Mouse (Mus musculus): ENCODE measurements around the gene Aqp5. TPM values are rescaled to one million over a fixed set of nuclear protein-coding genes. Genes with fewer than 3 reads are reported as not detected.

Gene Aqp5
- not detected in 2 replicates for polyA plus RNA-seq (2011; ENCODE audit: insufficient read depth, insufficient read length, low read depth, missing spikeins)

GRCm38 (mm10) chr15:99590429-99591084 lies at the start of gene Aqp5:
TSS of gene Aqp5 (plus strand) at chr15:99590782.
- no peaks in the 10 kb centered on the region for H3K36me3 ChIP-seq (ENCODE audit: control insufficient read depth, insufficient read depth, low read length, poor library complexity, severe bottlenecking)
- no peak within 1 kb of the TSS for H3K27ac ChIP-seq (ENCODE audit: insufficient read depth, low read length)
- H3K9ac ChIP-seq (ENCODE audit: low read depth, poor library complexity, severe bottlenecking): peak within 1 kb of the TSS; percentile 82
- H3K27me3 ChIP-seq (ENCODE audit: control insufficient read depth, insufficient read depth, low read length, poor library complexity, severe bottlenecking): peaks cover 14% of the 10 kb centered on the region
- H3K4me3 ChIP-seq (ENCODE audit: low read depth, low read length): peak within 1 kb of the TSS; percentile 85
- TF ChIP-seq EP300 (IDR thresholded peaks at IDR 0.05; ENCODE audit: insufficient read depth, low read depth, low read length) (no peak), POLR2A (IDR thresholded peaks at IDR 0.05; ENCODE audit: insufficient read depth, low read length) (no peak), CTCF (IDR thresholded peaks at IDR 0.05; ENCODE audit: low read depth, low read length) (no peak)
- no peaks in the 10 kb centered on the region for H3K9me3 ChIP-seq (replicated peaks; ENCODE audit: control insufficient read depth, insufficient read depth, low read length, poor library complexity, severe bottlenecking)
- H3K4me1 ChIP-seq (ENCODE audit: control insufficient read depth, insufficient read depth, low read length): peaks cover 3% of the 10 kb centered on the region

GRCm38 (mm10) chr15:99544047-99544446 lies 46.5 kb upstream of the Aqp5 start:
- Histone ChIP-seq H3K4me3 (ENCODE audit: low read depth, low read length) (no peak overlapping the region), H3K27me3 (ENCODE audit: control insufficient read depth, insufficient read depth, low read length, poor library complexity, severe bottlenecking) (no peaks in the 10 kb centered on the region), H3K36me3 (ENCODE audit: control insufficient read depth, insufficient read depth, low read length, poor library complexity, severe bottlenecking) (no peaks in the 10 kb centered on the region), H3K4me1 (ENCODE audit: control insufficient read depth, insufficient read depth, low read length) (no peaks in the 10 kb centered on the region), H3K27ac (ENCODE audit: insufficient read depth, low read length) (no peak overlapping the region), H3K9ac (ENCODE audit: low read depth, poor library complexity, severe bottlenecking) (no peak overlapping the region), H3K9me3 (replicated peaks; ENCODE audit: control insufficient read depth, insufficient read depth, low read length, poor library complexity, severe bottlenecking) (no peaks in the 10 kb centered on the region)
- TF ChIP-seq POLR2A (IDR thresholded peaks at IDR 0.05; ENCODE audit: insufficient read depth, low read length): no peak
- TF ChIP-seq CTCF (IDR thresholded peaks at IDR 0.05; ENCODE audit: low read depth, low read length): no peak
- no peak for TF ChIP-seq EP300 (IDR thresholded peaks at IDR 0.05; ENCODE audit: insufficient read depth, low read depth, low read length)

DNA sequence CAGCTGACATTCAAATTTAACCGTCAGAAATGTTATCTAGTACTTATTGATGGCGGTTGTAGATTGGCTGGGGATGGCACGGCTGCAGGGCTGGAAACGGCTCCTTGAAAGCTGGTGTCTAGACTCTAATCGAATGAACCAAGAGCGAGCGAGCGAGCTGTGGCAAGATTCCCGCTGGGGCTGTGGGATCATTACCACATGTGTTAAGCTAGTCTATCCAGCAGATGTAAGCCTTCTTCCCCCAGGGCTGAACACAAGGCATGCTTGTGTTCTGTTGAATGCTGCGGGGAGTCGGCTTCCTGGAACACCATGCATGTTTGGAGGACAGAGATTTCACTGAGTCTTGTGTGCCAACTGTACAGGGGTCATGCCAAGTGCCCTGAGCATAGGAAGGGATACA lies 44.0 kb upstream of the Aqp5 start:
- TF ChIP-seq POLR2A (IDR thresholded peaks at IDR 0.05; ENCODE audit: insufficient read depth, low read length): no peak
- no peak for TF ChIP-seq EP300 (IDR thresholded peaks at IDR 0.05; ENCODE audit: insufficient read depth, low read depth, low read length)
- no peak for TF ChIP-seq CTCF (IDR thresholded peaks at IDR 0.05; ENCODE audit: low read depth, low read length)
- Histone ChIP-seq H3K36me3 (ENCODE audit: control insufficient read depth, insufficient read depth, low read length, poor library complexity, severe bottlenecking) (no peaks in the 10 kb centered on the region), H3K9me3 (replicated peaks; ENCODE audit: control insufficient read depth, insufficient read depth, low read length, poor library complexity, severe bottlenecking) (no peaks in the 10 kb centered on the region), H3K27me3 (ENCODE audit: control insufficient read depth, insufficient read depth, low read length, poor library complexity, severe bottlenecking) (no peaks in the 10 kb centered on the region), H3K9ac (ENCODE audit: low read depth, poor library complexity, severe bottlenecking) (no peak overlapping the region), H3K27ac (ENCODE audit: insufficient read depth, low read length) (no peak overlapping the region), H3K4me1 (ENCODE audit: control insufficient read depth, insufficient read depth, low read length) (no peaks in the 10 kb centered on the region), H3K4me3 (ENCODE audit: low read depth, low read length) (no peak overlapping the region)

- H3K9me3 ChIP-seq (replicated peaks; ENCODE audit: control insufficient read depth, insufficient read depth, low read length, poor library complexity, severe bottlenecking): no peaks in the 10 kb centered on the region
- H3K36me3 ChIP-seq (ENCODE audit: control insufficient read depth, insufficient read depth, low read length, poor library complexity, severe bottlenecking): no peaks in the 10 kb centered on the region
- no peak overlapping the region for H3K4me3 ChIP-seq (ENCODE audit: low read depth, low read length)
- H3K27ac ChIP-seq (ENCODE audit: insufficient read depth, low read length): no peak overlapping the region
- H3K9ac ChIP-seq (ENCODE audit: low read depth, poor library complexity, severe bottlenecking): no peak overlapping the region
- H3K27me3 ChIP-seq (ENCODE audit: control insufficient read depth, insufficient read depth, low read length, poor library complexity, severe bottlenecking): no peaks in the 10 kb centered on the region
- no peaks in the 10 kb centered on the region for H3K4me1 ChIP-seq (ENCODE audit: control insufficient read depth, insufficient read depth, low read length)
- no peak for TF ChIP-seq POLR2A (IDR thresholded peaks at IDR 0.05; ENCODE audit: insufficient read depth, low read length)
- TF ChIP-seq CTCF (IDR thresholded peaks at IDR 0.05; ENCODE audit: low read depth, low read length): no peak
- no peak for TF ChIP-seq EP300 (IDR thresholded peaks at IDR 0.05; ENCODE audit: insufficient read depth, low read depth, low read length)
These were observed 42.9 kb upstream of the Aqp5 start for GRCm38 (mm10) chr15:99547732-99548131.

DNA sequence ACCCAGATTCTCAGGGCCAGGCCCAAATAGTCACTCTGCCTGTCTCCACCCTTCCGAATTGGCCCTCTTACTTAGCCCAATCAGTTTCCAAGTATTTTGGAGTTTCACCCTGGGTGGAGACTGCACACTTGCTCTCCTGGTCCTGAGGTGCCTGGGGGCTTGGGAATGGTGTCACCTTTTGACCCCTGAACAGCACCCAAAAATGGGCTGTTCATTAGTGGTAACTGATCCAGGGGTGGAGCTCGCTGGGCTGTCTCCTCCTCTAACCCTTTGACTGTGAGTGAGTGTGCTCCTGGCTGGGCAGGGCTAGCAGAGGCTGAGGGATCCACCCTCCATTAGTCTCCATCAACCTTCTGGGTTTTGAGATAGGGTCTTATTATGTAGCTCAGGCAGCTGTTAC lies 40.7 kb upstream of the Aqp5 start:
- H3K4me3 ChIP-seq (ENCODE audit: low read depth, low read length): no peak overlapping the region
- H3K4me1 ChIP-seq (ENCODE audit: control insufficient read depth, insufficient read depth, low read length): no peaks in the 10 kb centered on the region
- H3K9me3 ChIP-seq (replicated peaks; ENCODE audit: control insufficient read depth, insufficient read depth, low read length, poor library complexity, severe bottlenecking): no peaks in the 10 kb centered on the region
- H3K36me3 ChIP-seq (ENCODE audit: control insufficient read depth, insufficient read depth, low read length, poor library complexity, severe bottlenecking): no peaks in the 10 kb centered on the region
- TF ChIP-seq CTCF (IDR thresholded peaks at IDR 0.05; ENCODE audit: low read depth, low read length) (no peak), EP300 (IDR thresholded peaks at IDR 0.05; ENCODE audit: insufficient read depth, low read depth, low read length) (0 out of 2 replicates have a peak, but pooled peaks have one; percentile 38), POLR2A (IDR thresholded peaks at IDR 0.05; ENCODE audit: insufficient read depth, low read length) (no peak)
- H3K27ac ChIP-seq (ENCODE audit: insufficient read depth, low read length): no peak overlapping the region
- no peak overlapping the region for H3K9ac ChIP-seq (ENCODE audit: low read depth, poor library complexity, severe bottlenecking)
- no peaks in the 10 kb centered on the region for H3K27me3 ChIP-seq (ENCODE audit: control insufficient read depth, insufficient read depth, low read length, poor library complexity, severe bottlenecking)

DNA sequence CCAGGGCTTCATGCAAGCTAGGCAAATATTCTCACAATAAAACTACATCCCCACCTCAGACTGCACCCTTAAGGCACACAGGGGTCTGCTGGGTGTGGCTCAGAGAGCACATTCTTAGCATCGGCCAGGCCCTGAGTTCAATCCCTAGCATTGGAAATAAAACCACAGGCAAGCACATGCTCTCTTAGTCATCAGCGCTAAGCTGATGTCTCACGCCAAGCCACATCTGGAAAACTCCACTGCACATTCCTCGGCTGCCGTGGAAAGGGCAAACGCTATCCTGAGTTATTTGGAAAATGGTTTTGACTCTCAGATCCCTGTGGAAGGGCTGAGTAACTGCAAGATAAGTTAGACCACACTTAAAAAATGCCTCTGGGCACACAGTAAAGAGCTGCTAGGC lies 36.8 kb upstream of the Aqp5 start:
- TF ChIP-seq POLR2A (IDR thresholded peaks at IDR 0.05; ENCODE audit: insufficient read depth, low read length): no peak
- TF ChIP-seq EP300 (IDR thresholded peaks at IDR 0.05; ENCODE audit: insufficient read depth, low read depth, low read length): no peak
- TF ChIP-seq CTCF (IDR thresholded peaks at IDR 0.05; ENCODE audit: low read depth, low read length): no peak
- Histone ChIP-seq H3K36me3 (ENCODE audit: control insufficient read depth, insufficient read depth, low read length, poor library complexity, severe bottlenecking) (no peaks in the 10 kb centered on the region), H3K4me3 (ENCODE audit: low read depth, low read length) (no peak overlapping the region), H3K9me3 (replicated peaks; ENCODE audit: control insufficient read depth, insufficient read depth, low read length, poor library complexity, severe bottlenecking) (no peaks in the 10 kb centered on the region), H3K9ac (ENCODE audit: low read depth, poor library complexity, severe bottlenecking) (no peak overlapping the region), H3K4me1 (ENCODE audit: control insufficient read depth, insufficient read depth, low read length) (no peaks in the 10 kb centered on the region), H3K27ac (ENCODE audit: insufficient read depth, low read length) (no peak overlapping the region), H3K27me3 (ENCODE audit: control insufficient read depth, insufficient read depth, low read length, poor library complexity, severe bottlenecking) (no peaks in the 10 kb centered on the region)

All from ES-Bruce4 (cell line).